17 mouse cellular contexts compared by ENCODE assay signal in the genomic region with DNA sequence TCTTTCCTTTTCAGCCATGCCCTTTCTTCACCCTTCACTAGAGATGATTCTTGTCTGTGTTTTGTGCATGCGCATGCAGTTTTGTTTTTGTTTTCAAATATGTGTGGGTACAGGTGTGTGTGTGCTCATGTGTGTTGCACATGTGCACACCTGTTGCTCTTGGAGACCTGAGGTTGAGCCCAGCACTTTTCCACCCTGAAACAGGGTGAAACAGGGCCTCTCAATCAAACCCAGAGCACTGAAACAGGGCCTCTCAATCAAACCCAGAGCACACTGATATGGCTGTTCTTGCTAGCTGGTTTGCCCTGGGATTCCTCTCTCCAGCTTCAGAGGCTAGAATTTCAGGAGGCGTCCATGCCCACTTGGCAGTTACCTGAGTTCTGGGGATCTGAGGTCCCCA. TPM values are rescaled to one million over a fixed set of nuclear protein-coding genes. Genes with fewer than 3 reads are reported as not detected.
A peak's percentile ranks its signal among the peaks of the same experiment; 100 is the strongest.
DNase-seq lines count a peak whose midpoint lies in the region; ATAC-seq and TF ChIP-seq lines count a peak whose summit lies in the region.
"Had no signal": no experiment of that assay in that cellular context is flagged by ENCODE, and none has a peak within 500 bp of the region (broad histone marks: within the 10 kb centered on the region; RNA-seq: fewer than 3 reads in every experiment).

No protein-coding gene starts in this region.

- H3K4me2 ChIP-seq in forebrain, postnatal 0 days (ENCODE audit: low read depth), result no peak overlapping the region
- H3K4me2 ChIP-seq in forebrain, embryonic 14.5 days (ENCODE audit: low read length), result no peak overlapping the region
- no peak overlapping the region for H3K4me2 ChIP-seq in lung, embryonic 14.5 days
- H3K4me2 ChIP-seq in limb, embryonic 15.5 days, result 0 out of 2 replicates have a peak overlapping the region, but pooled peaks have one; percentile 7

- TF ChIP-seq EP300 in MEL (IDR thresholded peaks at IDR 0.05; ENCODE audit: low read depth in 1 of 2, low read length in 2 of 2), result no peak

- no peak overlapping the region for H3K27ac ChIP-seq in forebrain, postnatal 0 days (ENCODE audit: low read depth, low read length)
- H3K27ac ChIP-seq in forebrain, embryonic 14.5 days (ENCODE audit: low read depth, low read length), result no peak overlapping the region
- H3K27ac ChIP-seq in lung, embryonic 14.5 days (ENCODE audit: low read depth), result no peak overlapping the region
- H3K27ac ChIP-seq in MEL (ENCODE audit: control insufficient read depth, low read depth, low read length), result no peak overlapping the region
- no peak overlapping the region for H3K27ac ChIP-seq in limb, embryonic 15.5 days
- H3K27ac ChIP-seq: macrophage had no signal

- no peak for TF ChIP-seq RAD21 in MEL (IDR thresholded peaks at IDR 0.05; ENCODE audit: low read depth, low read length)

- H3K9me3 ChIP-seq in forebrain, postnatal 0 days (ENCODE audit: low read length), result no peaks in the 10 kb centered on the region
- H3K9me3 ChIP-seq in forebrain, embryonic 14.5 days (replicated peaks; ENCODE audit: control insufficient read depth, low read length), result no peaks in the 10 kb centered on the region
- no peaks in the 10 kb centered on the region for H3K9me3 ChIP-seq in lung, embryonic 14.5 days (ENCODE audit: low read depth, low read length)
- H3K9me3 ChIP-seq in MEL (replicated peaks; ENCODE audit: insufficient read depth, low read length), result no peaks in the 10 kb centered on the region
- H3K9me3 ChIP-seq in limb, embryonic 15.5 days, result no peaks in the 10 kb centered on the region

- WGBS in forebrain, postnatal 0 days, result 86% methylated on average over 2 of the region's 2 CpGs
- WGBS in forebrain, embryonic 14.5 days, result 88% methylated on average over 2 of the region's 2 CpGs
- 88% methylated on average over 2 of the region's 2 CpGs for WGBS in lung, embryonic 14.5 days
- 82% methylated on average over 2 of the region's 2 CpGs for WGBS in limb, embryonic 15.5 days

- no peak for TF ChIP-seq POLR2A in MEL (IDR thresholded peaks at IDR 0.05; ENCODE audit: control insufficient read depth in 1 of 2, insufficient read depth in 1 of 2, low read depth in 1 of 2, low read length in 2 of 2, poor library complexity in 1 of 2)

- no peak for ATAC-seq in forebrain, postnatal 0 days
- ATAC-seq in forebrain, embryonic 14.5 days, result no peak
- no peak for ATAC-seq in lung, embryonic 14.5 days (ENCODE audit: insufficient read depth)
- ATAC-seq in limb, embryonic 15.5 days (ENCODE audit: insufficient number of reproducible peaks, low FRiP score, low TSS enrichment, low read depth), result no peak
- ATAC-seq in CD4-positive, CD25-positive, alpha-beta regulatory T cell, adult 4 months, result no peak

- peak; percentile 29 for DNase-seq in forebrain, postnatal 0 days
- no peak for DNase-seq in forebrain, embryonic 14.5 days (ENCODE audit: low spot score)
- peak; percentile 22 for DNase-seq in lung, embryonic 14.5 days
- DNase-seq in lung, adult 18-20 months, result no peak
- DNase-seq in MEL (ENCODE audit: low read depth, low spot score), result no peak
- DNase-seq in cerebellum, postnatal 25 days, result no peak
- DNase-seq: adrenal gland, postnatal 25 days; cerebellum, postnatal 36 days; heart, postnatal 36 days; layer of hippocampus, adult 9-11 months; right cerebral cortex, postnatal 4 days; thymus, postnatal 14 days had no signal

- peaks cover 8% of the 10 kb centered on the region for H3K36me3 ChIP-seq in forebrain, postnatal 0 days (ENCODE audit: insufficient read depth)
- H3K36me3 ChIP-seq in forebrain, embryonic 14.5 days (ENCODE audit: control insufficient read depth, insufficient read depth, low read length), result peaks cover 12% of the 10 kb centered on the region
- peaks cover 5% of the 10 kb centered on the region for H3K36me3 ChIP-seq in lung, embryonic 14.5 days (ENCODE audit: insufficient read depth)
- no peaks in the 10 kb centered on the region for H3K36me3 ChIP-seq in MEL (ENCODE audit: control insufficient read depth in 1 of 2, insufficient read depth in 2 of 2, low read length in 2 of 2)
- peaks cover 7% of the 10 kb centered on the region for H3K36me3 ChIP-seq in limb, embryonic 15.5 days

- no peaks in the 10 kb centered on the region for H3K79me2 ChIP-seq in MEL (ENCODE audit: control insufficient read depth, insufficient read depth, low read length, poor library complexity)

- TF ChIP-seq CTCF in forebrain, postnatal 0 days (IDR thresholded peaks at IDR 0.05; ENCODE audit: low read depth), result no peak
- no peak for TF ChIP-seq CTCF in lung, embryonic 14.5 days (IDR thresholded peaks at IDR 0.05; ENCODE audit: low read depth)
- no peak for TF ChIP-seq CTCF in MEL (IDR thresholded peaks at IDR 0.05 in 2 of 3, conservative IDR thresholded peaks at IDR 0.05 in 1 of 3; ENCODE audit: control insufficient read depth in 1 of 3, insufficient read depth in 1 of 3, low read depth in 2 of 3, low read length in 3 of 3, poor library complexity in 1 of 3, severe bottlenecking in 1 of 3)

- no peak overlapping the region for H3K4me3 ChIP-seq in forebrain, postnatal 0 days (ENCODE audit: low read depth, low read length)
- H3K4me3 ChIP-seq in forebrain, embryonic 14.5 days (ENCODE audit: low read depth, low read length), result no peak overlapping the region
- H3K4me3 ChIP-seq in lung, embryonic 14.5 days (ENCODE audit: low read depth, low read length), result no peak overlapping the region
- H3K4me3 ChIP-seq in MEL (ENCODE audit: control insufficient read depth in 1 of 2, insufficient read depth in 1 of 2, low read depth in 2 of 2, low read length in 2 of 2), result peak overlapping the region in 1 of 2 experiments; percentile 29; a peak in 1 of 4 replicates
- H3K4me3 ChIP-seq in limb, embryonic 15.5 days, result no peak overlapping the region

- H3K4me1 ChIP-seq in forebrain, postnatal 0 days (ENCODE audit: insufficient read depth), result no peaks in the 10 kb centered on the region
- no peaks in the 10 kb centered on the region for H3K4me1 ChIP-seq in forebrain, embryonic 14.5 days (ENCODE audit: control insufficient read depth, insufficient read depth, low read length)
- H3K4me1 ChIP-seq in lung, embryonic 14.5 days (ENCODE audit: insufficient read depth), result peaks cover 10% of the 10 kb centered on the region; the same call in 1 of the 2 replicates
- peaks cover 0 to 2% of the 10 kb centered on the region in 2 experiments; a peak in 1 of 4 replicates for H3K4me1 ChIP-seq in MEL (ENCODE audit: control insufficient read depth in 1 of 2, insufficient read depth in 2 of 2, low read length in 2 of 2)
- peaks cover 5% of the 10 kb centered on the region; the same call in 1 of the 2 replicates for H3K4me1 ChIP-seq in limb, embryonic 15.5 days

- H3K27me3 ChIP-seq in forebrain, postnatal 0 days (ENCODE audit: insufficient read depth, low read length), result no peaks in the 10 kb centered on the region
- H3K27me3 ChIP-seq in forebrain, embryonic 14.5 days (replicated peaks; ENCODE audit: control insufficient read depth, insufficient read depth, low read length), result no peaks in the 10 kb centered on the region
- no peaks in the 10 kb centered on the region for H3K27me3 ChIP-seq in lung, embryonic 14.5 days (ENCODE audit: insufficient read depth, low read length)
- H3K27me3 ChIP-seq in MEL (ENCODE audit: control insufficient read depth in 1 of 2, insufficient read depth in 2 of 2, low read length in 2 of 2), result peaks cover 0 to 2% of the 10 kb centered on the region in 2 experiments; a peak in 1 of 4 replicates
- H3K27me3 ChIP-seq in limb, embryonic 15.5 days, result no peaks in the 10 kb centered on the region

- no peak overlapping the region for H3K9ac ChIP-seq in forebrain, postnatal 0 days
- H3K9ac ChIP-seq in forebrain, embryonic 14.5 days (ENCODE audit: low read length), result no peak overlapping the region
- no peak overlapping the region for H3K9ac ChIP-seq in lung, embryonic 14.5 days
- H3K9ac ChIP-seq in MEL (ENCODE audit: control insufficient read depth, low read depth, low read length, poor library complexity, severe bottlenecking), result no peak overlapping the region
- no peak overlapping the region for H3K9ac ChIP-seq in limb, embryonic 15.5 days

RNA-seq across cellular contexts. Expression of gene Znhit1, which starts 12.8 kb away (rescaled TPM):
- 66.1 and 96.9 TPM in 2 replicates for total RNA-seq in forebrain, postnatal 0 days (2014; rRNA removed)
- polyA plus RNA-seq in forebrain, postnatal 0 days (2015; fragmentation: Nextera tagmentation; extraction: Ambion mirVana), result 176 and 201 TPM in 2 replicates
- 125 and 136 TPM in 2 replicates for polyA plus RNA-seq in forebrain, embryonic 14.5 days (2014; fragmentation: Nextera tagmentation; extraction: Ambion mirVana)
- 88.9 and 97.4 TPM in 2 replicates for polyA plus RNA-seq in lung, embryonic 14.5 days (2014; fragmentation: Nextera tagmentation; extraction: Ambion mirVana)
- 51.8 and 56.6 TPM in 2 replicates for total RNA-seq in MEL (2012; rRNA removed)
- 100 to 1,000 TPM in 1 of 2 experiments, not detected in 1; 123 TPM for polyA plus RNA-seq in MEL (2012; ENCODE audit: insufficient read depth in 1 of 2, insufficient read length in 2 of 2, low read depth in 1 of 2, low replicate concordance in 2 of 2, missing spikeins in 1 of 2)
- polyA plus RNA-seq in limb, embryonic 15.5 days (2015; fragmentation: Nextera tagmentation; extraction: Ambion mirVana), result 96.7 and 106 TPM in 2 replicates
- polyA plus RNA-seq in CD4-positive, CD25-positive, alpha-beta regulatory T cell, adult 4 months (2017; shearing (Covaris generic)), result 10 to 100 TPM; 50.3 to 67.0 TPM

RNA-seq across cellular contexts. Expression of gene Plod3, which starts 13.8 kb away (rescaled TPM):
- 46.6 and 55.2 TPM in 2 replicates for total RNA-seq in forebrain, postnatal 0 days (2014; rRNA removed)
- 18.2 and 21.7 TPM in 2 replicates for polyA plus RNA-seq in forebrain, postnatal 0 days (2015; fragmentation: Nextera tagmentation; extraction: Ambion mirVana)
- polyA plus RNA-seq in forebrain, embryonic 14.5 days (2014; fragmentation: Nextera tagmentation; extraction: Ambion mirVana), result 21.7 and 22.2 TPM in 2 replicates
- 43.5 and 43.7 TPM in 2 replicates for polyA plus RNA-seq in lung, embryonic 14.5 days (2014; fragmentation: Nextera tagmentation; extraction: Ambion mirVana)
- 47.3 and 56.0 TPM in 2 replicates for total RNA-seq in MEL (2012; rRNA removed)
- 10 to 100 TPM in 1 of 2 experiments, not detected in 1; 62.8 TPM for polyA plus RNA-seq in MEL (2012; ENCODE audit: insufficient read depth in 1 of 2, insufficient read length in 2 of 2, low read depth in 1 of 2, low replicate concordance in 2 of 2, missing spikeins in 1 of 2)
- 61.4 and 73.5 TPM in 2 replicates for polyA plus RNA-seq in limb, embryonic 15.5 days (2015; fragmentation: Nextera tagmentation; extraction: Ambion mirVana)
- polyA plus RNA-seq in CD4-positive, CD25-positive, alpha-beta regulatory T cell, adult 4 months (2017; shearing (Covaris generic)), result 1 to 10 TPM; 4.4 to 8.8 TPM

RNA-seq across cellular contexts. Expression of gene Vgf, which starts 25.6 kb away (rescaled TPM):
- 82.7 and 116 TPM in 2 replicates for total RNA-seq in forebrain, postnatal 0 days (2014; rRNA removed)
- 26.7 and 40.0 TPM in 2 replicates for polyA plus RNA-seq in forebrain, postnatal 0 days (2015; fragmentation: Nextera tagmentation; extraction: Ambion mirVana)
- 2.7 and 3.8 TPM in 2 replicates for polyA plus RNA-seq in forebrain, embryonic 14.5 days (2014; fragmentation: Nextera tagmentation; extraction: Ambion mirVana)
- polyA plus RNA-seq in lung, embryonic 14.5 days (2014; fragmentation: Nextera tagmentation; extraction: Ambion mirVana), result 0.12 and 0.13 TPM in 2 replicates
- total RNA-seq in MEL (2012; rRNA removed), result 0.42 and 0.52 TPM in 2 replicates
- 1 to 10 TPM in 1 of 2 experiments, not detected in 1; 1.4 TPM for polyA plus RNA-seq in MEL (2012; ENCODE audit: insufficient read depth in 1 of 2, insufficient read length in 2 of 2, low read depth in 1 of 2, low replicate concordance in 2 of 2, missing spikeins in 1 of 2)
- polyA plus RNA-seq in limb, embryonic 15.5 days (2015; fragmentation: Nextera tagmentation; extraction: Ambion mirVana), result 0.06 and 0.09 TPM in 2 replicates
- polyA plus RNA-seq in CD4-positive, CD25-positive, alpha-beta regulatory T cell, adult 4 months (2017; shearing (Covaris generic)), result not detected
- total RNA-seq: gastrocnemius, adult 18-20 months had no signal
- polyA plus RNA-seq: macrophage had no signal

RNA-seq across cellular contexts. Expression of gene Cldn15, which starts 34.2 kb away (rescaled TPM):
- total RNA-seq in forebrain, postnatal 0 days (2014; rRNA removed), result 0.33 and 0.38 TPM in 2 replicates
- polyA plus RNA-seq in forebrain, postnatal 0 days (2015; fragmentation: Nextera tagmentation; extraction: Ambion mirVana), result 0.13 and 0.15 TPM in 2 replicates
- polyA plus RNA-seq in forebrain, embryonic 14.5 days (2014; fragmentation: Nextera tagmentation; extraction: Ambion mirVana), result 0.11 TPM in 1 of 2 replicates, not detected in the other
- polyA plus RNA-seq in lung, embryonic 14.5 days (2014; fragmentation: Nextera tagmentation; extraction: Ambion mirVana), result 5.3 and 5.7 TPM in 2 replicates
- 1.0 and 1.2 TPM in 2 replicates for total RNA-seq in MEL (2012; rRNA removed)
- 1 to 10 TPM in 1 of 2 experiments, not detected in 1; 2.1 TPM for polyA plus RNA-seq in MEL (2012; ENCODE audit: insufficient read depth in 1 of 2, insufficient read length in 2 of 2, low read depth in 1 of 2, low replicate concordance in 2 of 2, missing spikeins in 1 of 2)
- polyA plus RNA-seq in limb, embryonic 15.5 days (2015; fragmentation: Nextera tagmentation; extraction: Ambion mirVana), result 0.15 and 1.0 TPM in 2 replicates
- polyA plus RNA-seq in CD4-positive, CD25-positive, alpha-beta regulatory T cell, adult 4 months (2017; shearing (Covaris generic)), result under 1 TPM in 1 of 2 experiments, not detected in 1; 0.34 TPM
- polyA plus RNA-seq: forebrain, embryonic 11.5 days; macrophage had no signal

RNA-seq across cellular contexts. Expression of gene Ap1s1, which starts 45.3 kb away (rescaled TPM):
- 105 and 144 TPM in 2 replicates for total RNA-seq in forebrain, postnatal 0 days (2014; rRNA removed)
- polyA plus RNA-seq in forebrain, postnatal 0 days (2015; fragmentation: Nextera tagmentation; extraction: Ambion mirVana), result 335 and 346 TPM in 2 replicates
- polyA plus RNA-seq in forebrain, embryonic 14.5 days (2014; fragmentation: Nextera tagmentation; extraction: Ambion mirVana), result 242 and 250 TPM in 2 replicates
- 179 and 191 TPM in 2 replicates for polyA plus RNA-seq in lung, embryonic 14.5 days (2014; fragmentation: Nextera tagmentation; extraction: Ambion mirVana)
- total RNA-seq in MEL (2012; rRNA removed), result 137 and 154 TPM in 2 replicates
- polyA plus RNA-seq in MEL (2012; ENCODE audit: insufficient read depth in 1 of 2, insufficient read length in 2 of 2, low read depth in 1 of 2, low replicate concordance in 2 of 2, missing spikeins in 1 of 2), result 100 to 1,000 TPM; 211 to 218 TPM
- 161 and 178 TPM in 2 replicates for polyA plus RNA-seq in limb, embryonic 15.5 days (2015; fragmentation: Nextera tagmentation; extraction: Ambion mirVana)
- polyA plus RNA-seq in CD4-positive, CD25-positive, alpha-beta regulatory T cell, adult 4 months (2017; shearing (Covaris generic)), result 10 to 100 TPM; 62.2 to 84.9 TPM

Comparison
In these comparisons a context has a peak if more than half of its experiments do, and no peak if none do; other contexts are left out.
1. DNase-seq: peak in forebrain, postnatal 0 days (single experiment) and lung, embryonic 14.5 days (single experiment); none in forebrain, embryonic 14.5 days (single experiment), lung, adult 18-20 months (0 of 2), MEL (single experiment) and cerebellum, postnatal 25 days (0 of 2).